Mouse (Mus musculus) spleen, adult 2 months (tissue): ENCODE data around the gene Gpbp1. TPM values are rescaled to one million over a fixed set of nuclear protein-coding genes. Genes with fewer than 3 reads are reported as not detected.

Source experiments
- DNase-seq, 2 experiments: peaks; one replicate each; pipeline versions ENCODE4 v3.0.0 to v3.0.0-alpha.2; 2012 to 2021; ENCODE audit warnings: low spot score in 2 of 2, low read depth in 1 of 2
- H3K27ac ChIP-seq: fragments of 200-500 bp; 2 replicates; pipeline ENCODE4 v1.5.1; 2012; ENCODE audit warnings: low read length, inconsistent platforms; ENCODE audit not compliant: insufficient read depth
- H3K27me3 ChIP-seq: fragments of 200-500 bp; 2 replicates; pipeline ENCODE4 v1.6.1; 2012; ENCODE audit warnings: mild to moderate bottlenecking, moderate library complexity, low read length, inconsistent platforms; ENCODE audit not compliant: control insufficient read depth, insufficient read depth
- H3K36me3 ChIP-seq: fragments of 200-500 bp; 2 replicates; pipeline ENCODE4 v1.6.1; 2012; ENCODE audit warnings: mild to moderate bottlenecking, low read length, inconsistent platforms; ENCODE audit not compliant: control insufficient read depth, insufficient read depth
- H3K4me1 ChIP-seq: fragments of 200-500 bp; 2 replicates; pipeline ENCODE4 v1.6.1; 2011; ENCODE audit warnings: inconsistent platforms; ENCODE audit not compliant: control insufficient read depth, insufficient read depth, insufficient read length
- H3K4me3 ChIP-seq: fragments of 200-500 bp; 2 replicates; pipeline ENCODE4 v1.5.1; 2011; ENCODE audit warnings: mild to moderate bottlenecking, inconsistent platforms; ENCODE audit not compliant: insufficient read depth, insufficient read length; ENCODE audit errors: extremely low read depth
- CTCF ChIP-seq: fragments of 200-500 bp; IDR thresholded peaks from 2 replicates; pipeline ENCODE4 v1.5.1; 2011; ENCODE audit warnings: mild to moderate bottlenecking, inconsistent platforms; ENCODE audit not compliant: insufficient read depth, insufficient read length, insufficient replicate concordance; ENCODE audit errors: extremely low read depth
- POLR2A ChIP-seq: fragments of 200-500 bp; IDR thresholded peaks from 2 replicates; pipeline ENCODE4 v1.6.1; 2011; ENCODE audit warnings: low read depth, low read length, inconsistent platforms
- WGBS: fragments of 180-500 bp; shearing (Covaris S2); methylation state at CpG from one replicate; pipeline ENCODE4 v1.1.7; 2018; 5-methylcytosine and 5-hydroxymethylcytosine counted together
- polyA plus RNA-seq: library from polyadenylated mRNA; depleted of rRNA; stranded (reverse); fragments of >200 nt; gene quantifications from 2 replicates; pipeline ENCODE4 v1.2.3, GENCODE M21; 2012; rRNA removed

The Gpbp1 gene
- 0.88 and 1.7 TPM in 2 replicates for polyA plus RNA-seq

GRCm38 (mm10) chr13:111489802-111490723 lies at the start of gene Gpbp1:
TSS of gene Gpbp1 (minus strand) at chr13:111490111.
- Histone ChIP-seq H3K4me1 (no peaks in the 10 kb centered on the region; the same call in 1 of the 2 replicates), H3K27ac (peak within 1 kb of the TSS; percentile 98), H3K4me3 (peak within 1 kb of the TSS; percentile 76), H3K27me3 (no peaks in the 10 kb centered on the region), H3K36me3 (no peaks in the 10 kb centered on the region)
- WGBS: under 1% methylated on average over 90 of the region's 109 CpGs
- DNase-seq: peak; percentile 100
- TF ChIP-seq CTCF (no peak), POLR2A (peak; percentile 65)

- Histone ChIP-seq H3K36me3 (no peaks in the 10 kb centered on the region), H3K4me1 (no peaks in the 10 kb centered on the region), H3K27ac (no peak overlapping the region), H3K27me3 (no peaks in the 10 kb centered on the region), H3K4me3 (no peak overlapping the region)
- 96% methylated on average over 9 of the region's 9 CpGs for WGBS
- TF ChIP-seq CTCF (no peak), POLR2A (no peak)
- DNase-seq: no peak
Observed at GRCm38 (mm10) chr13:111537718-111538117, 47.8 kb upstream of the Gpbp1 start.

GRCm38 (mm10) chr13:111536207-111536887 lies 46.4 kb upstream of the Gpbp1 start:
- Histone ChIP-seq H3K4me3 (no peak overlapping the region), H3K4me1 (no peaks in the 10 kb centered on the region), H3K36me3 (no peaks in the 10 kb centered on the region), H3K27ac (no peak overlapping the region), H3K27me3 (no peaks in the 10 kb centered on the region)
- TF ChIP-seq CTCF (no peak), POLR2A (no peak)
- DNase-seq: no peak
- WGBS: 66% methylated on average over 6 of the region's 6 CpGs

GRCm38 (mm10) chr13:111534131-111534530 lies 44.2 kb upstream of the Gpbp1 start:
- Histone ChIP-seq H3K4me3 (no peak overlapping the region), H3K4me1 (no peaks in the 10 kb centered on the region), H3K27ac (no peak overlapping the region), H3K27me3 (no peaks in the 10 kb centered on the region), H3K36me3 (no peaks in the 10 kb centered on the region)
- peak; percentile 32; the same call in 1 of the 2 replicates for TF ChIP-seq CTCF
- TF ChIP-seq POLR2A: no peak
- 71% methylated on average over 6 of the region's 6 CpGs for WGBS
- DNase-seq: peak in 1 of 2 experiments; percentile 8

- TF ChIP-seq CTCF (peak; percentile 1; the same call in 1 of the 2 replicates), POLR2A (no peak)
- Histone ChIP-seq H3K4me1 (no peaks in the 10 kb centered on the region), H3K36me3 (no peaks in the 10 kb centered on the region), H3K27ac (no peak overlapping the region), H3K4me3 (no peak overlapping the region), H3K27me3 (no peaks in the 10 kb centered on the region)
- peak in 1 of 2 experiments; percentile 27 for DNase-seq
- WGBS: 95% methylated on average over 16 of the region's 16 CpGs
Observed at GRCm38 (mm10) chr13:111532178-111532948, 42.5 kb upstream of the Gpbp1 start.

- no peaks in the 10 kb centered on the region for H3K4me1 ChIP-seq
- no peak for DNase-seq
- H3K27me3 ChIP-seq: no peaks in the 10 kb centered on the region
- TF ChIP-seq POLR2A (no peak), CTCF (no peak)
- no peak overlapping the region for H3K4me3 ChIP-seq
- H3K27ac ChIP-seq: no peak overlapping the region
- H3K36me3 ChIP-seq: no peaks in the 10 kb centered on the region
- 97% methylated on average over 1 of the region's 1 CpGs for WGBS
Observed at GRCm38 (mm10) chr13:111531701-111532100, 41.8 kb upstream of the Gpbp1 start.
